Mouse (Mus musculus) lung, postnatal 0 days (tissue): ENCODE measurements around the gene 1700016K19Rik.

Experiments
- CTCF ChIP-seq: IDR thresholded peaks from 2 replicates; pipeline ENCODE4 v1.5.1; 2016; ENCODE audit warnings: antibody characterized with exemption, mild to moderate bottlenecking
- EP300 ChIP-seq: IDR thresholded peaks from 2 replicates; pipeline ENCODE4 v1.6.1; 2016; ENCODE audit warnings: antibody characterized with exemption, mild to moderate bottlenecking, control low read depth

- no peak for TF ChIP-seq CTCF
- TF ChIP-seq EP300, result no peak
These were observed 34.1 kb downstream of the 1700016K19Rik start for GRCm38 (mm10) chr11:76033836-76034235.
